Mouse (Mus musculus) neural tube, embryonic 14.5 days (tissue): ENCODE measurements around the gene Hnrnpl. TPM values are rescaled to one million over a fixed set of nuclear protein-coding genes. Genes with fewer than 3 reads are reported as not detected.

Experiments
- ATAC-seq: fragments of 200-750 bp; cut with Nextera tagmentation; 2 replicates; pipeline ENCODE4 v1.8.0; 2017; ENCODE audit warnings: low read depth, mild to moderate bottlenecking, moderate TSS enrichment, moderate library complexity
- H3K27ac ChIP-seq: fragments of 300-500 bp; sonication (generic); 2 replicates; pipeline ENCODE4 v1.5.1; 2014; ENCODE audit warnings: low read depth, mild to moderate bottlenecking, control low read depth, low read length, moderate library complexity, mixed read lengths
- H3K27me3 ChIP-seq: fragments of 300-500 bp; sonication (generic); 2 replicates; pipeline ENCODE4 v1.6.1; 2014; ENCODE audit warnings: low read length; ENCODE audit not compliant: control insufficient read depth, insufficient read depth
- H3K36me3 ChIP-seq: fragments of 300-500 bp; sonication (generic); 2 replicates; pipeline ENCODE4 v1.6.1; 2014; ENCODE audit warnings: low read length, mixed read lengths; ENCODE audit not compliant: control insufficient read depth, insufficient read depth
- H3K4me1 ChIP-seq: fragments of 300-500 bp; sonication (generic); 2 replicates; pipeline ENCODE4 v1.6.1; 2014; ENCODE audit warnings: low read length; ENCODE audit not compliant: control insufficient read depth, insufficient read depth
- H3K4me2 ChIP-seq: fragments of 300-500 bp; sonication (generic); 2 replicates; pipeline ENCODE4 v1.6.1; 2014; ENCODE audit warnings: mild to moderate bottlenecking, low read depth, low read length, control low read depth
- H3K4me3 ChIP-seq: fragments of 300-500 bp; sonication (generic); 2 replicates; pipeline ENCODE4 v1.5.1; 2014; ENCODE audit warnings: low read depth, low read length, control low read depth, mixed read lengths
- H3K9ac ChIP-seq: fragments of 300-500 bp; sonication (generic); replicated peaks from 2 replicates; pipeline ENCODE4 v1.6.1; 2014; ENCODE audit warnings: low read depth, mild to moderate bottlenecking, control low read depth, low read length, mixed read lengths
- H3K9me3 ChIP-seq: fragments of 300-500 bp; sonication (generic); 2 replicates; pipeline ENCODE4 v1.6.1; 2016; ENCODE audit warnings: low read length; ENCODE audit not compliant: control insufficient read depth
- WGBS: fragments of 180-500 bp; shearing (Covaris S2); extraction: QIAGEN DNeasy Blood & Tissue Kit; methylation state at CpG from one replicate; pipeline ENCODE4 v1.1.7; 2014; 5-methylcytosine and 5-hydroxymethylcytosine counted together
- polyA plus RNA-seq: library from polyadenylated mRNA; unstranded; fragments of >200 nt; fragmentation: Nextera tagmentation; extraction: Ambion mirVana; gene quantifications from 2 replicates; pipeline ENCODE4 v1.2.1, GENCODE M21; 2014

The Hnrnpl gene
- polyA plus RNA-seq, 1 experiment from 2014 or later, result 160 TPM

GRCm38 (mm10) chr7:28820358-28821260 is 12.3 kb downstream of the Hnrnpl start:
- no peak overlapping the region for H3K4me2 ChIP-seq
- peaks cover 8% of the 10 kb centered on the region; the same call in 1 of the 2 replicates for H3K4me1 ChIP-seq
- WGBS, result 33% methylated on average over 12 of the region's 12 CpGs
- H3K36me3 ChIP-seq, result peaks cover 67% of the 10 kb centered on the region
- peak overlapping the region; percentile 52 for H3K27ac ChIP-seq
- H3K4me3 ChIP-seq, result no peak overlapping the region
- H3K9me3 ChIP-seq, result no peaks in the 10 kb centered on the region
- no peak for ATAC-seq
- H3K9ac ChIP-seq, result no peak overlapping the region
- no peaks in the 10 kb centered on the region for H3K27me3 ChIP-seq

- peak overlapping the region; percentile 52 for H3K27ac ChIP-seq
- peaks cover 59% of the 10 kb centered on the region for H3K36me3 ChIP-seq
- no peak overlapping the region for H3K9ac ChIP-seq
- ATAC-seq, result no peak
- no peak overlapping the region for H3K4me3 ChIP-seq
- H3K27me3 ChIP-seq, result no peaks in the 10 kb centered on the region
- H3K4me1 ChIP-seq, result peaks cover 13% of the 10 kb centered on the region; the same call in 1 of the 2 replicates
- H3K4me2 ChIP-seq, result no peak overlapping the region
- H3K9me3 ChIP-seq, result no peaks in the 10 kb centered on the region
- 52% methylated on average over 10 of the region's 10 CpGs for WGBS
Observed at GRCm38 (mm10) chr7:28821261-28821831, 13.0 kb downstream of the Hnrnpl start.

GRCm38 (mm10) chr7:28822556-28822955 is 14.2 kb downstream of the Hnrnpl start:
- Histone ChIP-seq H3K9me3 (no peaks in the 10 kb centered on the region), H3K9ac (no peak overlapping the region), H3K36me3 (peaks cover 48% of the 10 kb centered on the region), H3K27me3 (no peaks in the 10 kb centered on the region), H3K27ac (peak overlapping the region; percentile 34; the same call in 1 of the 2 replicates), H3K4me1 (peaks cover 13% of the 10 kb centered on the region; the same call in 1 of the 2 replicates), H3K4me2 (no peak overlapping the region), H3K4me3 (no peak overlapping the region)
- 76% methylated on average over 1 of the region's 1 CpGs for WGBS
- no peak for ATAC-seq

- H3K36me3 ChIP-seq, result peaks cover 42% of the 10 kb centered on the region
- H3K4me1 ChIP-seq, result peaks cover 13% of the 10 kb centered on the region; the same call in 1 of the 2 replicates
- H3K9me3 ChIP-seq, result no peaks in the 10 kb centered on the region
- no peaks in the 10 kb centered on the region for H3K27me3 ChIP-seq
- no peak overlapping the region for H3K4me3 ChIP-seq
- no peak overlapping the region for H3K27ac ChIP-seq
- H3K4me2 ChIP-seq, result no peak overlapping the region
- WGBS, result 62% methylated on average over 10 of the region's 10 CpGs
- H3K9ac ChIP-seq, result no peak overlapping the region
- no peak for ATAC-seq
Observed at GRCm38 (mm10) chr7:28822993-28823903, 14.9 kb downstream of the Hnrnpl start.

GRCm38 (mm10) chr7:28823932-28824331 is 15.6 kb downstream of the Hnrnpl start:
- no peak for ATAC-seq
- Histone ChIP-seq H3K4me3 (no peak overlapping the region), H3K36me3 (peaks cover 36% of the 10 kb centered on the region), H3K4me2 (no peak overlapping the region), H3K27ac (no peak overlapping the region), H3K27me3 (no peaks in the 10 kb centered on the region), H3K4me1 (peaks cover 13% of the 10 kb centered on the region; the same call in 1 of the 2 replicates), H3K9ac (no peak overlapping the region), H3K9me3 (no peaks in the 10 kb centered on the region)
- 44% methylated on average over 2 of the region's 2 CpGs for WGBS

- peak within 1 kb of the TSS; percentile 74 for H3K27ac ChIP-seq
- no peaks in the 10 kb centered on the region for H3K9me3 ChIP-seq
- H3K36me3 ChIP-seq, result peaks cover 26% of the 10 kb centered on the region
- peak; percentile 81 for ATAC-seq
- H3K4me1 ChIP-seq, result peaks cover 13% of the 10 kb centered on the region; the same call in 1 of the 2 replicates
- peak within 1 kb of the TSS; percentile 46 for H3K4me3 ChIP-seq
- H3K9ac ChIP-seq, result peak within 1 kb of the TSS; percentile 54
- H3K4me2 ChIP-seq, result peak within 1 kb of the TSS; percentile 66
- H3K27me3 ChIP-seq, result no peaks in the 10 kb centered on the region
- 3% methylated on average over 33 of the region's 33 CpGs for WGBS
Observed at GRCm38 (mm10) chr7:28824941-28825685, 16.8 kb downstream of the Hnrnpl start, which contains the start of gene Ech1. Gene Ech1, plus strand, starts transcription at chr7:28825217.

- Histone ChIP-seq H3K4me3 (peak overlapping the region; percentile 46), H3K9ac (peak overlapping the region; percentile 54), H3K9me3 (no peaks in the 10 kb centered on the region), H3K4me1 (peaks cover 11% of the 10 kb centered on the region; the same call in 1 of the 2 replicates), H3K27me3 (no peaks in the 10 kb centered on the region), H3K27ac (peak overlapping the region; percentile 74; the same call in 1 of the 2 replicates), H3K4me2 (peak overlapping the region; percentile 66), H3K36me3 (peaks cover 18% of the 10 kb centered on the region)
- 64% methylated on average over 11 of the region's 11 CpGs for WGBS
- ATAC-seq, result no peak
Observed at GRCm38 (mm10) chr7:28825686-28826401, 17.5 kb downstream of the Hnrnpl start.
